Mouse (Mus musculus) thymus, postnatal 4 days (tissue): ENCODE data around the gene 1700123K08Rik.
"Not testable (repeated sequence)": the region's sequence is repeated elsewhere in the genome, so short reads cannot be mapped to it uniquely, and the experiment has no call there.

Experiments
- DNase-seq: peaks from one replicate; pipeline ENCODE4 v3.0.0; 2021

The 1700123K08Rik gene

GRCm38 (mm10) chr5:138564612-138565011 lies at the start of gene 1700123K08Rik:
TSS of gene 1700123K08Rik (minus strand) at chr5:138564712.
- DNase-seq, result not testable (repeated sequence)

DNA sequence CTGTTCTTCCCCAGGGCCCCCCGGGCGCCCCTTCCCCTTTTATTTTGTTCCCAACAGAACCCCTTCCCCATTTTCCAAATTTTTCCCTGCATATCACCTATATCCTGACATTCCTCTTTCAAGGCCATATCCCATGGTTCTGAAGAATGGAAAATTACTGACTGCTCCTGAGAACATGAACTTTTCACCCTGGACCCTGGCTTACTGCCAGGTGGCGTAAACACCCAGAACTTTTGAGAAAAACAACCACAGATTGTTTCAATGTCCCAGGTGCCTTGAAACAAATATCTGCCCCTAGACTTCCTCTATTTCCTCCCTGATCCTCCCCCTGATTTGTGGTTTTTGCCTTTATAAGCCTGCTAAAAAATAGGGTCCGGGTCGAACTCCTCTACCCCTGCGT lies 22.9 kb upstream of the 1700123K08Rik start:
- DNase-seq, result no peak

GRCm38 (mm10) chr5:138571623-138572022 lies 7.1 kb upstream of the 1700123K08Rik start:
- peak; percentile 81 for DNase-seq

DNA sequence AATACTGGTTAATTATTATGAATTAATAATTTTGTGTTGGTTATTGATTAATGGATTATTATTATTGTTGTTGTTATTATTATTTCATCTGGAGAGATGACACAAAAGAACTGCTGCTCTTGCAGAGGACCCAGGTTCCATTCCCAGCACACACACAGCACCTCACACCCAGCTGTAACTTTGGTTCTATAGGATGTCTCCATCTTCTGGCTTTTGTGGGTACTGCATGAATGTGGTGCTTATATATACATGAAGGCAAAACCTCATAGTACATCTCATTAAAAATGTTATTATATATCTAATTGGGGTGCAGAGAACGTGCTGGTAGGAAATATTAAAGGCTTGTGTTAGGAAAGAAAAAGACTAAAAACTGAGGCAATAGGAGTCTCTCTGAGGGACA lies 11.8 kb downstream of the 1700123K08Rik start:
- DNase-seq, result peak; percentile 11

GRCm38 (mm10) chr5:138532491-138532890 lies 32.0 kb downstream of the 1700123K08Rik start:
- no peak for DNase-seq
